Mouse (Mus musculus) CH12.LX (cell line): ENCODE measurements around the gene Pdss2. TPM values are rescaled to one million over a fixed set of nuclear protein-coding genes. Genes with fewer than 3 reads are reported as not detected.

Source experiments
- DNase-seq: peaks from one replicate; pipeline ENCODE4 v3.0.0-alpha.2; 2013; ENCODE audit errors: extremely low read depth
- H3K27ac ChIP-seq: 2 replicates; pipeline ENCODE4 v1.5.1; 2012; ENCODE audit warnings: low read depth, mild to moderate bottlenecking, control low read depth, moderate library complexity; ENCODE audit not compliant: insufficient read depth
- H3K27me3 ChIP-seq: replicated peaks from 2 replicates; pipeline ENCODE3; 2012; ENCODE audit warnings: inconsistent platforms
- H3K36me3 ChIP-seq, 2 experiments: replicated peaks in 1 of 2; 2 replicates each; pipeline versions ENCODE3 to v1.6.1; 2012; ENCODE audit warnings: inconsistent platforms in 1 of 2, low read length in 1 of 2, mild to moderate bottlenecking in 1 of 2, mixed read lengths in 1 of 2, moderate library complexity in 1 of 2; ENCODE audit not compliant: control insufficient read depth in 1 of 2, insufficient read depth in 1 of 2
- H3K4me1 ChIP-seq, 2 experiments: 2 replicates each; pipeline ENCODE4 v1.6.1; 2012; ENCODE audit warnings: inconsistent platforms in 1 of 2, moderate library complexity in 1 of 2; ENCODE audit not compliant: insufficient read depth in 2 of 2, control insufficient read depth in 1 of 2
- H3K4me2 ChIP-seq: 2 replicates; pipeline ENCODE4 v1.6.1; 2012; ENCODE audit warnings: low read depth, mild to moderate bottlenecking, control low read depth; ENCODE audit not compliant: poor library complexity, insufficient read depth, severe bottlenecking
- H3K4me3 ChIP-seq, 3 experiments: fragments of 150-350 bp in 1 of 3; sonication (generic) in 1 of 3; replicated peaks in 1 of 3; 2 replicates each; pipeline versions ENCODE3 to v1.5.1; 2011 to 2012; ENCODE audit warnings: low read depth in 2 of 3, low read length in 2 of 3, mild to moderate bottlenecking in 2 of 3, moderate library complexity in 2 of 3, control low read depth in 1 of 3, improper control_type of control experiment in 1 of 3, inconsistent platforms in 1 of 3, mixed read lengths in 1 of 3; ENCODE audit not compliant: poor library complexity in 1 of 3
- H3K79me2 ChIP-seq: replicated peaks from 2 replicates; pipeline ENCODE4 v1.6.1; 2012; ENCODE audit warnings: mild to moderate bottlenecking, moderate library complexity; ENCODE audit not compliant: control insufficient read depth, poor library complexity, insufficient read depth, severe bottlenecking; ENCODE audit errors: extremely low read depth
- H3K9ac ChIP-seq: 2 replicates; pipeline ENCODE4 v1.6.1; 2012; ENCODE audit warnings: low read depth, mild to moderate bottlenecking, control low read depth, moderate library complexity; ENCODE audit not compliant: insufficient read depth
- H3K9me3 ChIP-seq: replicated peaks from 2 replicates; pipeline ENCODE3; 2012; ENCODE audit warnings: low read length, inconsistent platforms, mixed read lengths
- BHLHE40 ChIP-seq: IDR thresholded peaks from 2 replicates; pipeline ENCODE4 v1.6.1; 2011; ENCODE audit warnings: mild to moderate bottlenecking, low read depth, low read length, improper control_type of control experiment
- CHD1 ChIP-seq: IDR thresholded peaks from 2 replicates; pipeline ENCODE4 v1.6.1; 2012; ENCODE audit warnings: low read depth, low read length, improper control_type of control experiment, inconsistent platforms
- CHD2 ChIP-seq: IDR thresholded peaks from 2 replicates; pipeline ENCODE4 v1.6.1; 2011; ENCODE audit warnings: low read length, improper control_type of control experiment
- EP300 ChIP-seq: IDR thresholded peaks from 2 replicates; pipeline ENCODE4 v1.6.1; 2011; ENCODE audit warnings: low read length, improper control_type of control experiment
- ETS1 ChIP-seq: conservative IDR thresholded peaks from 2 replicates; pipeline ENCODE4 v1.6.1; 2012; ENCODE audit warnings: low read depth, mild to moderate bottlenecking, inconsistent platforms, low read length, improper control_type of control experiment, moderate library complexity
- GABPA ChIP-seq: IDR thresholded peaks from 2 replicates; pipeline ENCODE4 v1.6.1; 2012; ENCODE audit warnings: low read depth, low read length, improper control_type of control experiment, inconsistent platforms; ENCODE audit not compliant: insufficient replicate concordance
- JUND ChIP-seq: conservative IDR thresholded peaks from 2 replicates; pipeline ENCODE4 v1.6.1; 2011; ENCODE audit warnings: low read depth, low read length, improper control_type of control experiment
- MXI1 ChIP-seq: IDR thresholded peaks from 2 replicates; pipeline ENCODE4 v1.6.1; 2011; ENCODE audit warnings: mild to moderate bottlenecking, low read depth, low read length, improper control_type of control experiment
- POLR2A ChIP-seq: IDR thresholded peaks from 2 replicates; pipeline ENCODE4 v1.6.1; 2011; ENCODE audit warnings: low read depth, mild to moderate bottlenecking, improper control_type of control experiment, low read length
- SIN3A ChIP-seq: IDR thresholded peaks from 2 replicates; pipeline ENCODE4 v1.6.1; 2012; ENCODE audit warnings: low read length, improper control_type of control experiment, inconsistent platforms
- TBP ChIP-seq: conservative IDR thresholded peaks from 2 replicates; pipeline ENCODE4 v1.6.1; 2011; ENCODE audit warnings: low read depth, low read length, improper control_type of control experiment
- TCF12 ChIP-seq: IDR thresholded peaks from 2 replicates; pipeline ENCODE4 v1.6.1; 2014; ENCODE audit warnings: low read depth, mild to moderate bottlenecking, inconsistent platforms, low read length, improper control_type of control experiment
- USF1 ChIP-seq: IDR thresholded peaks from 2 replicates; pipeline ENCODE4 v1.6.1; 2014; ENCODE audit warnings: low read depth, mild to moderate bottlenecking, inconsistent platforms, low read length, improper control_type of control experiment
- ZC3H11A ChIP-seq: IDR thresholded peaks from 2 replicates; pipeline ENCODE4 v1.6.1; 2012; ENCODE audit warnings: low read depth, mild to moderate bottlenecking, inconsistent platforms, low read length, improper control_type of control experiment
- ZKSCAN1 ChIP-seq: IDR thresholded peaks from 2 replicates; pipeline ENCODE4 v1.6.1; 2012; ENCODE audit warnings: low read depth, inconsistent platforms, low read length, improper control_type of control experiment, borderline replicate concordance
- dilution Hi-C: fragments of 300-500 bp; cut with MboI; formaldehyde crosslinking; loops from 2 replicates; pipeline ENCODE4 v1.14.3; 2020; ENCODE audit warnings: low sequenced_read_pairs; ENCODE audit not compliant: extremely low pct_unique_long_range_greater_than_20kb, extremely low pct_ligation_motif_present
- in situ Hi-C: fragments of 300-500 bp; cut with MboI; formaldehyde crosslinking; loops from 3 replicates; pipeline ENCODE4 v1.14.3; 2019; ENCODE audit warnings: low sequenced_read_pairs, low pct_ligation_motif_present, low pct_unique_long_range_greater_than_20kb, mixed read lengths
- polyA plus RNA-seq: library from polyadenylated mRNA; unstranded; fragments of >175 nt; gene quantifications from 2 replicates; pipeline ENCODE4 v1.2.1, GENCODE M21; 2012; ENCODE audit warnings: low read depth; ENCODE audit not compliant: insufficient read length
- total RNA-seq, 2 experiments: library from RNA; depleted of rRNA; stranded (reverse); fragments of 300-350 nt in 1 of 2; fragments of >200 nt in 1 of 2; gene quantifications; 2 replicates each; pipeline ENCODE4 v1.2.3; 2012 to 2014

Gene Pdss2
- total and polyA plus RNA-seq, 3 experiments: 11.1 to 17.9 (median 14.3) TPM

DNA sequence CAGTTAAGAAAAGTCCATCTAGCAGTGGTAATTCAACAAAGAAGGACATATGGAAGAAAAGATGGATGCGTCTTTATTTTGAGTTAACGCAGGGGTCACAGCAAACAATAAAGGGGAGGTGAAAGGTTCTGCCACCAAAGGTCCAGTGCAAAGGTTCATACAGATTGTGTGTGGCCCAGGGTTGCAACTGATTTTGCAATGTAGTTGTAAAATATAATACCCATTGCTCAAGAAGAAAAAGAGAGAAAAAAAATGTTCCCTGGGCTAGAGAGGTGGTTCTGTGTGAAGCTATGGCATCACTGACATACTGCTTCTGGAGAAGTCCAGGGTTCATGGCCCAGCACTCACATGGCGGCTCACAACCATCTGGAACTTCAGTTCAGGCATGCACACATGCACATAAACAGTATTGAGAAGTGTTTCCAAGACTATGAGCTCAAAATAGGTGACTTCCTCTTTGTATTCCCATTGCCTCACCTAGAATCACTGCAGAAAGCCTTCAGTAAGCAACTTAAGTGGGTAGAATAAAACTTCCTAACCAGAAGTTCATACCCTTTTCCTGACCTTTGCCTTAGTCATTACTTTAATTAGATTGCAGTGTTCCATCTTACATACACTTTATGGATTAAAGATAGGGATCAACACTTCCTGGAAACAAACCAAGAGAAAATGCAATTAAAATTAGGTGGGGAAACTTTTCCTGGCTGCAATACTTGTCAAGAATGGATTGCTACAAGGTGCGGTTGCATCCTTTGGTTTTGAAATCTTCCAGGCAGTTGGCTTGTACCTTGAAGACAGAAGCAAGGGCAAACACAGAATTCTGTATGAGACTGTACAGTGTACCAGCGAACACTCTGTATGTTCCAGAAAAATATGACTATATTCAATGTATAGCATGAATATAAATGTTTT, 14.7 kb downstream of the Pdss2 start:
- in situ Hi-C loops: no loop called here
- Histone ChIP-seq H3K79me2 (no peaks in the 10 kb centered on the region; the same call in none of the 2 replicates), H3K27ac (no peak overlapping the region), H3K9ac (no peak overlapping the region), H3K4me1 (peaks cover 0 to 10% of the 10 kb centered on the region in 2 experiments; a peak in 1 of 4 replicates), H3K36me3 (peaks cover 0 to 46% of the 10 kb centered on the region in 2 experiments), H3K27me3 (no peaks in the 10 kb centered on the region), H3K4me3 (no peak overlapping the region), H3K9me3 (peaks cover 13% of the 10 kb centered on the region), H3K4me2 (no peak overlapping the region)
- dilution Hi-C loops: no loop called here
- TF ChIP-seq USF1 (no peak), POLR2A (no peak), ZC3H11A (no peak), JUND (no peak), MXI1 (no peak), GABPA (no peak), TBP (no peak), CHD2 (no peak), ETS1 (no peak), BHLHE40 (no peak), EP300 (no peak), TCF12 (no peak), ZKSCAN1 (no peak)
- DNase-seq: no peak

DNA sequence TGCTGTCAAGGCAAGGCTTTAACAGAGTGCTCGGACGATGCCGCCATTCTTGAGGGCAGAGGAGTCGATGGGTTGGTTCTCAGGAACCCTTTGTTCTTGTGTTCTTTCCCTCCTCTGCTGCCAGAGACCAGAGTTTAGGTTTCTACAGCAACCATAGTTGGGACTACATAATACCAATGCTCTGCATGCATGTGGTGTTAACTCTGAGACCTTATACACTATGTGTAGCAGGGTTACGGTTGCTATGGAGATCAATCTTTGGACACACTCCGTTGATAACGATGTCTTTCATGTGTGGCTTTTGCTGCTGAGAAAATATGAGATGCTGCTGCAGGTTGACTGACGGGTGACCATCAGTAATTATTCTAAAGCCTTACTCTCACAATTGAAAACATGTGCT, 20.9 kb downstream of the Pdss2 start:
- Histone ChIP-seq H3K4me2 (no peak overlapping the region), H3K36me3 (peaks cover 0 to 20% of the 10 kb centered on the region in 2 experiments), H3K4me1 (peaks cover 0 to 19% of the 10 kb centered on the region in 2 experiments; a peak in 3 of 4 replicates), H3K9ac (no peak overlapping the region), H3K27me3 (no peaks in the 10 kb centered on the region), H3K27ac (no peak overlapping the region), H3K4me3 (no peak overlapping the region), H3K9me3 (peaks cover 13% of the 10 kb centered on the region), H3K79me2 (no peaks in the 10 kb centered on the region)
- in situ Hi-C loops (no loop called here), dilution Hi-C loops (no loop called here)
- DNase-seq: no peak
- TF ChIP-seq SIN3A: no peak
- TF ChIP-seq TCF12: no peak
- TF ChIP-seq CHD1: no peak
